Mouse (Mus musculus): ENCODE data around the gene Rps4x. TPM values are rescaled to one million over a fixed set of nuclear protein-coding genes. Genes with fewer than 3 reads are reported as not detected.

Rps4x gene
- 2,489 and 2,760 TPM in 2 replicates for total RNA-seq (2012; rRNA removed)
- 1,000 to 10,000 TPM in 1 of 2 experiments, not detected in 1; 1,993 TPM for polyA plus RNA-seq (2012; ENCODE audit: insufficient read depth in 1 of 2, insufficient read length in 2 of 2, low read depth in 1 of 2, low replicate concordance in 2 of 2, missing spikeins in 1 of 2)

GRCm38 (mm10) chrX:102188712-102189497 lies at the start of gene Rps4x:
Gene Rps4x (minus strand): TSS chrX:102189394.
- Histone ChIP-seq H3K9me3 (replicated peaks; ENCODE audit: insufficient read depth, low read length) (no peaks in the 10 kb centered on the region), H3K79me2 (ENCODE audit: control insufficient read depth, insufficient read depth, low read length, poor library complexity) (peaks cover 34% of the 10 kb centered on the region), H3K27ac (ENCODE audit: control insufficient read depth, low read depth, low read length) (peak within 1 kb of the TSS; percentile 81), H3K27me3 (ENCODE audit: control insufficient read depth in 1 of 2, insufficient read depth in 2 of 2, low read length in 2 of 2) (no peaks in the 10 kb centered on the region), H3K4me3 (ENCODE audit: control insufficient read depth in 1 of 2, insufficient read depth in 1 of 2, low read depth in 2 of 2, low read length in 2 of 2) (peak within 1 kb of the TSS; percentile 72 to 90), H3K36me3 (ENCODE audit: control insufficient read depth in 1 of 2, insufficient read depth in 2 of 2, low read length in 2 of 2) (peaks cover 12 to 15% of the 10 kb centered on the region in 2 experiments; a peak in 3 of 4 replicates), H3K4me1 (ENCODE audit: control insufficient read depth in 1 of 2, insufficient read depth in 2 of 2, low read length in 2 of 2) (peaks cover 0 to 6% of the 10 kb centered on the region in 2 experiments; a peak in 1 of 4 replicates), H3K9ac (ENCODE audit: control insufficient read depth, low read depth, low read length, poor library complexity, severe bottlenecking) (peak within 1 kb of the TSS; percentile 95)
- 0 out of 2 replicates have a peak, but pooled peaks have one; percentile 7 for TF ChIP-seq CHD1 (IDR thresholded peaks at IDR 0.05; ENCODE audit: low read depth, low read length)
- TF ChIP-seq BHLHE40 (IDR thresholded peaks at IDR 0.05; ENCODE audit: borderline replicate concordance, low read depth, low read length): no peak
- TF ChIP-seq UBTF (IDR thresholded peaks at IDR 0.05; ENCODE audit: borderline replicate concordance, insufficient read depth, low read depth, low read length): no peak
- TF ChIP-seq HCFC1 (IDR thresholded peaks at IDR 0.05; ENCODE audit: low read depth, low read length): peak; percentile 83
- no peak for TF ChIP-seq RCOR1 (IDR thresholded peaks at IDR 0.05; ENCODE audit: low read depth, low read length)
- TF ChIP-seq MYC (IDR thresholded peaks at IDR 0.05; ENCODE audit: low read depth, low read length): peak; percentile 72; the same call in 1 of the 2 replicates
- peak; percentile 92 for TF ChIP-seq TBP (IDR thresholded peaks at IDR 0.05; ENCODE audit: low read depth, low read length)
- TF ChIP-seq ETS1 (IDR thresholded peaks at IDR 0.05; ENCODE audit: low read depth, low read length): no peak
- TF ChIP-seq USF2 (IDR thresholded peaks at IDR 0.05; ENCODE audit: borderline replicate concordance in 1 of 2, insufficient read depth in 1 of 2, low read depth in 1 of 2, low read length in 2 of 2): no peak
- TF ChIP-seq MXI1 (IDR thresholded peaks at IDR 0.05; ENCODE audit: low read depth, low read length): peak; percentile 41; the same call in 1 of the 2 replicates
- peak; percentile 90 for TF ChIP-seq NELFE (IDR thresholded peaks at IDR 0.05; ENCODE audit: low read depth, low read length)
- peak; percentile 90; the same call in 1 of the 2 replicates for TF ChIP-seq POLR2AphosphoS5 (IDR thresholded peaks at IDR 0.05; ENCODE audit: borderline replicate concordance, low read depth, low read length)
- TF ChIP-seq ZKSCAN1 (IDR thresholded peaks at IDR 0.05; ENCODE audit: low read depth, low read length): no peak
- no peak; a peak in 1 of 4 replicates for TF ChIP-seq EP300 (IDR thresholded peaks at IDR 0.05; ENCODE audit: low read depth in 1 of 2, low read length in 2 of 2)
- no peak for TF ChIP-seq CHD2 (IDR thresholded peaks at IDR 0.05; ENCODE audit: low read length)
- TF ChIP-seq KAT2A (conservative IDR thresholded peaks at IDR 0.05; ENCODE audit: low read depth, low read length): peak; percentile 53
- TF ChIP-seq ELF1 (IDR thresholded peaks at IDR 0.05; ENCODE audit: low read depth, low read length): peak; percentile 52; the same call in 1 of the 2 replicates
- TF ChIP-seq ZMIZ1 (IDR thresholded peaks at IDR 0.05; ENCODE audit: low read depth, low read length): peak; percentile 85
- peak; percentile 39 to 74 (median 66); a peak in 5 of 6 replicates for TF ChIP-seq CTCF (IDR thresholded peaks at IDR 0.05 in 2 of 3, conservative IDR thresholded peaks at IDR 0.05 in 1 of 3; ENCODE audit: control insufficient read depth in 1 of 3, insufficient read depth in 1 of 3, low read depth in 2 of 3, low read length in 3 of 3, poor library complexity in 1 of 3, severe bottlenecking in 1 of 3)
- no peak for TF ChIP-seq GATA1 (IDR thresholded peaks at IDR 0.05; ENCODE audit: low read depth, low read length)
- TF ChIP-seq POLR2A (IDR thresholded peaks at IDR 0.05; ENCODE audit: control insufficient read depth in 1 of 2, insufficient read depth in 1 of 2, low read depth in 1 of 2, low read length in 2 of 2, poor library complexity in 1 of 2): peak; percentile 78 to 89
- peak; percentile 61 for TF ChIP-seq MAX (IDR thresholded peaks at IDR 0.05; ENCODE audit: low read length)
- TF ChIP-seq NRF1 (IDR thresholded peaks at IDR 0.05; ENCODE audit: insufficient read depth, low read depth, low read length, poor library complexity, severe bottlenecking): peak; percentile 74
- peak; percentile 37; the same call in 1 of the 2 replicates for TF ChIP-seq SIN3A (IDR thresholded peaks at IDR 0.05; ENCODE audit: low read length)
- peak; percentile 72; the same call in 1 of the 2 replicates for TF ChIP-seq POLR2AphosphoS2 (IDR thresholded peaks at IDR 0.05; ENCODE audit: low read length)
- TF ChIP-seq MEF2A (IDR thresholded peaks at IDR 0.05; ENCODE audit: extremely low read depth, insufficient replicate concordance, low read depth, low read length, poor library complexity, severe bottlenecking): no peak
- TF ChIP-seq TCF12 (IDR thresholded peaks at IDR 0.05; ENCODE audit: low read depth, low read length): peak; percentile 74
- peak; percentile 86 for DNase-seq (ENCODE audit: low read depth, low spot score)

Measured in MEL (cell line).